Mouse (Mus musculus) spleen, adult 2 months (tissue): ENCODE data around the gene Cst8. TPM values are rescaled to one million over a fixed set of nuclear protein-coding genes. Genes with fewer than 3 reads are reported as not detected.

Experiments used
- DNase-seq, 2 experiments: peaks; one replicate each; pipeline versions ENCODE4 v3.0.0 to v3.0.0-alpha.2; 2012 to 2021; ENCODE audit warnings: low spot score in 2 of 2, low read depth in 1 of 2
- H3K27ac ChIP-seq: fragments of 200-500 bp; 2 replicates; pipeline ENCODE4 v1.5.1; 2012; ENCODE audit warnings: low read length, inconsistent platforms; ENCODE audit not compliant: insufficient read depth
- H3K27me3 ChIP-seq: fragments of 200-500 bp; 2 replicates; pipeline ENCODE4 v1.6.1; 2012; ENCODE audit warnings: mild to moderate bottlenecking, moderate library complexity, low read length, inconsistent platforms; ENCODE audit not compliant: control insufficient read depth, insufficient read depth
- H3K36me3 ChIP-seq: fragments of 200-500 bp; 2 replicates; pipeline ENCODE4 v1.6.1; 2012; ENCODE audit warnings: mild to moderate bottlenecking, low read length, inconsistent platforms; ENCODE audit not compliant: control insufficient read depth, insufficient read depth
- H3K4me1 ChIP-seq: fragments of 200-500 bp; 2 replicates; pipeline ENCODE4 v1.6.1; 2011; ENCODE audit warnings: inconsistent platforms; ENCODE audit not compliant: control insufficient read depth, insufficient read depth, insufficient read length
- H3K4me3 ChIP-seq: fragments of 200-500 bp; 2 replicates; pipeline ENCODE4 v1.5.1; 2011; ENCODE audit warnings: mild to moderate bottlenecking, inconsistent platforms; ENCODE audit not compliant: insufficient read depth, insufficient read length; ENCODE audit errors: extremely low read depth
- CTCF ChIP-seq: fragments of 200-500 bp; IDR thresholded peaks from 2 replicates; pipeline ENCODE4 v1.5.1; 2011; ENCODE audit warnings: mild to moderate bottlenecking, inconsistent platforms; ENCODE audit not compliant: insufficient read depth, insufficient read length, insufficient replicate concordance; ENCODE audit errors: extremely low read depth
- POLR2A ChIP-seq: fragments of 200-500 bp; IDR thresholded peaks from 2 replicates; pipeline ENCODE4 v1.6.1; 2011; ENCODE audit warnings: low read depth, low read length, inconsistent platforms
- WGBS: fragments of 180-500 bp; shearing (Covaris S2); methylation state at CpG from one replicate; pipeline ENCODE4 v1.1.7; 2018; 5-methylcytosine and 5-hydroxymethylcytosine counted together
- polyA plus RNA-seq: library from polyadenylated mRNA; depleted of rRNA; stranded (reverse); fragments of >200 nt; gene quantifications from 2 replicates; pipeline ENCODE4 v1.2.3, GENCODE M21; 2012

Gene Cst8
- polyA plus RNA-seq, 1 experiment: not detected

- Histone ChIP-seq H3K27ac (no peak within 1 kb of the TSS), H3K27me3 (no peaks in the 10 kb centered on the region), H3K4me3 (no peak within 1 kb of the TSS), H3K4me1 (no peaks in the 10 kb centered on the region), H3K36me3 (no peaks in the 10 kb centered on the region)
- WGBS: 47% methylated on average over 1 of the region's 1 CpGs
- DNase-seq: no peak
- TF ChIP-seq CTCF (no peak), POLR2A (no peak)
These were observed 16.9 kb upstream of the Cst8 start, which contains the start of gene 8030411F24Rik for GRCm38 (mm10) chr2:148781709-148782108. 8030411F24Rik (plus strand) TSS chr2:148782009.

- WGBS: 89% methylated on average over 6 of the region's 6 CpGs
- no peak within 1 kb of the TSS for H3K27ac ChIP-seq
These were observed 9.4 kb upstream of the Cst8 start, which contains the start of gene Cst12 for GRCm38 (mm10) chr2:148789142-148789541. Cst12 (plus strand) TSS chr2:148789361.

GRCm38 (mm10) chr2:148801491-148801921 lies 2.9 kb downstream of the Cst8 start:
- Histone ChIP-seq H3K27me3 (no peaks in the 10 kb centered on the region), H3K4me3 (no peak overlapping the region), H3K4me1 (no peaks in the 10 kb centered on the region), H3K27ac (no peak overlapping the region), H3K36me3 (no peaks in the 10 kb centered on the region)
- TF ChIP-seq CTCF (no peak), POLR2A (no peak)
- WGBS: 16% methylated on average over 3 of the region's 3 CpGs
- DNase-seq: no peak

More at GRCm38 (mm10) chr2:148789142-148789541, 9.4 kb upstream of the Cst8 start, which contains the start of gene Cst12:
- H3K4me1 ChIP-seq: no peaks in the 10 kb centered on the region
- no peak within 1 kb of the TSS for H3K4me3 ChIP-seq
- DNase-seq: no peak
- no peaks in the 10 kb centered on the region for H3K27me3 ChIP-seq
- no peaks in the 10 kb centered on the region for H3K36me3 ChIP-seq
- TF ChIP-seq CTCF: no peak
- no peak for TF ChIP-seq POLR2A

GRCm38 (mm10) chr2:148806696-148807095 lies 8.1 kb downstream of the Cst8 start:
- no peaks in the 10 kb centered on the region for H3K4me1 ChIP-seq
- no peak overlapping the region for H3K27ac ChIP-seq
- TF ChIP-seq POLR2A (no peak), CTCF (no peak)
- H3K4me3 ChIP-seq: no peak overlapping the region
- H3K36me3 ChIP-seq: no peaks in the 10 kb centered on the region
- WGBS: 74% methylated on average over 6 of the region's 6 CpGs
- no peak for DNase-seq
- no peaks in the 10 kb centered on the region for H3K27me3 ChIP-seq

- Histone ChIP-seq H3K27me3 (no peaks in the 10 kb centered on the region), H3K27ac (no peak within 1 kb of the TSS), H3K4me3 (no peak within 1 kb of the TSS), H3K36me3 (no peaks in the 10 kb centered on the region), H3K4me1 (no peaks in the 10 kb centered on the region)
- TF ChIP-seq CTCF: no peak
- no peak for TF ChIP-seq POLR2A
- no peak for DNase-seq
These were observed 21.3 kb downstream of the Cst8 start, which contains the start of gene Cst13 for GRCm38 (mm10) chr2:148819909-148820308. Cst13 (plus strand) TSS chr2:148820081.

- 74% methylated on average over 1 of the region's 1 CpGs for WGBS
- Histone ChIP-seq H3K27ac (no peak overlapping the region), H3K4me3 (no peak overlapping the region), H3K36me3 (no peaks in the 10 kb centered on the region), H3K27me3 (no peaks in the 10 kb centered on the region), H3K4me1 (no peaks in the 10 kb centered on the region)
- TF ChIP-seq CTCF: no peak
- TF ChIP-seq POLR2A: no peak
- no peak for DNase-seq
These were observed 27.4 kb downstream of the Cst8 start for GRCm38 (mm10) chr2:148825986-148826385.

- Histone ChIP-seq H3K4me1 (no peaks in the 10 kb centered on the region), H3K27ac (no peak within 1 kb of the TSS), H3K36me3 (no peaks in the 10 kb centered on the region), H3K27me3 (no peaks in the 10 kb centered on the region), H3K4me3 (no peak within 1 kb of the TSS)
- WGBS: 71% methylated on average over 4 of the region's 4 CpGs
- TF ChIP-seq POLR2A (no peak), CTCF (no peak)
- no peak for DNase-seq
These were observed 36.3 kb downstream of the Cst8 start, which contains the start of gene Cst9 for GRCm38 (mm10) chr2:148834912-148835311. Cst9 (plus strand) TSS chr2:148835147.
